Mouse (Mus musculus) heart, adult 2 months (tissue): Measurements from ENCODE around the gene Olfr548-ps1.

Experiments
- CTCF ChIP-seq: fragments of 200-600 bp; IDR thresholded peaks from 2 replicates; pipeline ENCODE4 v1.8.1; 2022; ENCODE audit warnings: antibody characterized with exemption, mild to moderate bottlenecking, moderate library complexity
- EP300 ChIP-seq: fragments of 200-500 bp; IDR thresholded peaks from 2 replicates; pipeline ENCODE4 v1.6.1; 2011; ENCODE audit warnings: low read depth, low read length, control low read depth; ENCODE audit not compliant: insufficient read depth
- POLR2A ChIP-seq: fragments of 200-500 bp; IDR thresholded peaks from 2 replicates; pipeline ENCODE4 v1.6.1; 2011; ENCODE audit warnings: mild to moderate bottlenecking, low read depth, low read length, control low read depth; ENCODE audit not compliant: insufficient read depth

DNA sequence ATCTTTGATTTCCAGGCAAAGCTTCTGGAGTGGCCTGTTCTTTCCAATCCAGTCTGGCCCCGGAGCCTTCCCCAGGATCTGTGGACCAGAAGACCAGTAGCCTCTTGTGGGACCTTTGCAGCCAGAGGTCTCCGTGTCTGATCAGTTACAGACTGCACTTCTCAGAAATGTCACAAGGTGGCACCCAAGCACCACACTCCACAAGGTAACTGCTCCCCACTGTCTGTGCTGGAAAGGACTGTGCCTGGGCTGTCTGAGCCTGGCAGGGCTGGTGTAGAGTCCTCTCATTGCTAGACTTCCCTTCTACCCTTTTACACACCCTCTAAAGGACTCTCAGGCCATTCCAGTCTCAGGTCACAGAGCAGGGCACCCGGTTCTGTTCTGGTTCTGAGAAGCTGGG is 33.8 kb upstream of the Olfr548-ps1 start:
- TF ChIP-seq CTCF (peak; percentile 93), POLR2A (no peak), EP300 (0 out of 2 replicates have a peak, but pooled peaks have one; percentile 57)
